Mouse (Mus musculus) megakaryocyte, embryonic 14.5 days (primary cell): ENCODE measurements around the gene Spcs2.

ENCODE experiments used
- FLI1 ChIP-seq: IDR thresholded peaks from 2 replicates; pipeline ENCODE4 v1.6.1; 2012; ENCODE audit warnings: low read length, inconsistent platforms, mixed read lengths
- GATA1 ChIP-seq: IDR thresholded peaks from 3 replicates; pipeline ENCODE4 v1.6.1; 2012; ENCODE audit warnings: mixed read lengths, low read length, inconsistent platforms, borderline replicate concordance

GRCm38 (mm10) chr7:99799118-99799517 is 64.1 kb downstream of the Spcs2 start:
- TF ChIP-seq GATA1 (no peak), FLI1 (no peak)
